Mouse (Mus musculus) adipose tissue, adult 10 weeks (tissue): Measurements from ENCODE around the gene Grk3. TPM values are rescaled to one million over a fixed set of nuclear protein-coding genes. Genes with fewer than 3 reads are reported as not detected.

ENCODE experiments used
- polyA plus RNA-seq: library from polyadenylated mRNA; stranded (reverse); fragments of 350-450 nt; fragmentation: Illumina TruSeq; extraction: RNeasy Lipid Tissue Mini Kit (QIAGEN cat#74804); gene quantifications from one replicate; pipeline ENCODE4 v1.2.3, GENCODE M21; 2014; ENCODE audit warnings: low read depth, low replicate concordance

Gene Grk3
- 11.4 TPM for polyA plus RNA-seq

DNA sequence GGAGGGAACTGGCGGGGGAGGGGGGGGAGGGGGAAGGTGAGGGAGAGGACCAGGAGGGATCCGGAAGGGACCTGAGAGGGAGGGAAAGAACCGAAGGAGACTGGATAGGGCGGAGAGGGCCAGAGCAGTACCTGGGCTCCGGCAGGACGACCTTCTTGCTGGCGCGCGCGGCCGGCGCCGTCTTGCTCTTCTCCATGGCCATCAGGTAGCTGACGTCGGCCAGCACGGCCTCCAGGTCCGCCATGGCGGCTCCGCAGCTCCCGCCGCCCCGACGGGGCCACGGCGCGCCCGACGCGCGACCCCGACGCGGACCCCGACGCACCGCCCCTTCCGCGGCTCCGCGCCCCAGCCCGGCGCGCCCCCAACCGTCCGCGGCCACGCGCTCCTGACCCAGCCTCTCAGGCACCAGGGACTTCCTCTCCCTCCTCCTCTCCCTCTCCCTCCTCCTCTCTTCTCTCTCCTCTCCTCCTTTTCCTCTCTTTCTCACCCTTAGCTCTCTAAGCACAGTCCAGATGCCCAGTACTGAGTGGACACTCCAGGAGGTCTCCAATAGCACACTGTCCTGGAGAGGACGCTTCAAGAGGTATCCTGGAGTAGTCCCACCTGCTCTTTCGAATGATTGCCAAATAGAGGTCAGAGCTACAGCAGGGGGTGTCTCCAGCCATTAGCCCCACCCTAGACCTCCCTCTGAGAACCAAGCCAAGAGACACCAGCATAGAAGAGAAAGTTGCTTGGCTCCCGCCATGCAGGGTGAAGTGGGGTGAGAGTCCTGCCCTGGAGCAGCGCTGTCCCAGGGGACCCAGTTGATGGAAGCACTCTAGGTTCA, at the start of gene Grk3:
Gene Grk3, minus strand, starts transcription at position 556 of the 826 bp plus-strand sequence.

DNA sequence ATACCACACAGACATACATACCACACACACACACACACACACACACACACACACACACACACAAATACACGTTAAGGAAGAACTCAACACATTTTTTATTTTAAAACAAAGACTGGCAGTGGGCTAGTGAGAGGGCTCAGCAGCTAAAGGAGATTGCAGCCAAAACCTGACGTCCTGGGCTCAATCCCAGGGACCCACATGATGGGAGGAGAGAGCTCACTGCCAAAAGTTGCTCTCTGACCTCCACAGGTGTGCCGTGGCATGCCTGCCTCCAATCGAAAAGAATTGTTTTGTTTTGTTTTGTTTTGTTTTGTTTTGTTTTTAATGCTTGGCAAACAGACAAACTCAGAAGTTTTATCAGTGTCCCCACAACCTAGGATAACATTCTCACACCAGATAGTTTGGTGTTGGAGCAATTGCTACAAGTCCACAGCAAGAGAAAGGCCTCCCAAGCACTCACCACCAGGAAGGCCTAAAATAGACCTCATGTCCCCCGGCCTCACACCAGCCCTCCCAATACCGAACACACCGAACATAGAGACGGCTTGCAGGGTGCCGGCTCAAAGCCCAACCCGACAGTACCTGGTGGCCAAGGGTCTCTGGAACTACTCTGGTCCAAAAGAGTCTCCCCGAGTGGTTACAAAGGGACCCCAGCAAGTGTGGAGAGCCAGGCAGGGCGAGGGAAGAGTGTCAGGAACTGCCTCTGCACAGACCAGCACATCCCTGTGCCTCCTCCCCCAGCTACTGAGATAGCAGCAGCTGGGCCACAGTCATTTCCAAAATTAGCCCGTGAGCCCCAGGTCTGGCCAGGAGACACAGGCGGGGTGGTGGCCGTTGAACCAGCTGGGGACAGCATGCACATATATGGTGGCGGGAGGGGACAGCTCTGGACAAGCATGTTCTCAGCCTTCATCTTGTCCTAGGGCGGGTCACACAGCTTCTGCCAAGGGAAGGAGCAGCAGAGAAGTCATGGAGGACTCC, 119.6 kb downstream of the Grk3 start, which contains the start of gene Myo18b:
Gene Myo18b, minus strand, starts transcription at position 689 of the 981 bp plus-strand sequence.

Other genes with a start within 250 kb of the Grk3 start
- gene Myo18b, start 119.4 kb downstream of the Grk3 start, polyA plus RNA-seq: 1.6 TPM
- not detected for gene Crybb2, start 54.3 kb upstream of the Grk3 start, polyA plus RNA-seq
- 2.4 TPM for gene Crybb3, start 65.8 kb upstream of the Grk3 start, polyA plus RNA-seq
- gene 2900026A02Rik, start 205.4 kb upstream of the Grk3 start, polyA plus RNA-seq: 19.1 TPM
- gene Tmem211, start 211.1 kb upstream of the Grk3 start, polyA plus RNA-seq: not detected